Mouse (Mus musculus): ENCODE data around the gene Lalba.
"Not testable (repeated sequence)": the region's sequence is repeated elsewhere in the genome, so short reads cannot be mapped to it uniquely, and the experiment has no call there.

The Lalba gene

DNA sequence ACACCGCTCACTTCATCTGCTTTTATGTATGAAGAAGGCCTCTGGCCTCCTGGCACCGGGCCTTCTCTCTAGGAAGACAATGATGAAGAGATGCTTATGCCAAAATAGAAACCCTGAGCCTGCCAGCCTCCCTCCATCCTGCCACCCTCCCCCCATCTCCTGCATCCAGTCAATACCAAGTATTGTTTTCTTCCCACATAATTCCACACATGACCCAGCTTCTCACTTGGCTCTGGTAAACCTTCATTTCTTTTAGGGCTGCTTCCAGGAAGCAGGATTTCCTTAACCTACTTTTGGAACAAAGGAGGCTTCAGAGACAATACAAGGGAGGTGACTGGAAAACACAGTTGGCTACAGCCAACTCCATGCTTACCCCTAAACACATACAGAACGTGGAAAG is at the start of gene Lalba:
Gene Lalba (minus strand): TSS at position 21 of the 400 bp plus-strand sequence.
- DNase-seq, result no peak

DNA sequence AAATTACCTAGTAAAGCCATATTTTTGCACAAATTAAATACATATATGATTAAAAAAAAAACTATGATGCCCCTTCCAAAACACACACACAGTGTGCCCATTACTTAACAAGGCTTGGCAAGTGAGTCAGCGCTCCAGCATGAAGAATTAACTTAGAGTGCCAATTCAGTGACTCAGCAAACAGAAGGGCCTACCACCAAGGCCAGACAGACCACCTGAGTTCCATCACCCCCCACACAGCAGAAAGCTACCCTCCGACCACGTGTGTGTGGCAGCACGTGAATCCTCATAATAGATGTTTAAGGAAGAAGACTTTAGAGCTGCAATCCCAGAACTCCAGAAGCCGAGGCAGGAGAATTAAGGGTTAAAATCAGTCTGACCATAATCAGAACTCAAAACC is 49.8 kb upstream of the Lalba start:
- no peak for DNase-seq

DNA sequence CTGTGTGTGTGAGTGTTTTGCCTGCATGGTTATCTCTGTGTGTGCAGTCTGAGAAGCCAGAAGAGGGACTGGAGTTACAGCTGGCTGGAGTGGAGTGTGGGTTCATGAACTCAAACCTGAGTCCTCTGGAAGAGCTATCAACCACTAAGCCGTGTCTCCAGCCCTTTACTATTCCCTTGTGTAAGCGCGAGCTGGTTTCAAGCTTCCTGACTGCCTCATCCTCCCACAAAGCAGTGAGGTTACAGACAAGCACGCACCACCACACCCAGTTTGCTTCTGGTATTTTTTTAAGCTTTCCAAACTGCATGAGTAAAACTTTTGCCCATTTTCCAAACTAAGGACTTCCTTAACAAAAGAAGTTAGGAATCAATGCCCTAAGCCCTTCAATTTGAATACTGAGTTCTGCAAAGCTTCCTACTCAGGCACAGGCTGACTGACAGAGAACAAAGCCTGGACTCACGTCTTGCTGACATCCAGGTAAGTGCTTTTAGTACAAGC is 45.6 kb upstream of the Lalba start:
- DNase-seq, result no peak

DNA sequence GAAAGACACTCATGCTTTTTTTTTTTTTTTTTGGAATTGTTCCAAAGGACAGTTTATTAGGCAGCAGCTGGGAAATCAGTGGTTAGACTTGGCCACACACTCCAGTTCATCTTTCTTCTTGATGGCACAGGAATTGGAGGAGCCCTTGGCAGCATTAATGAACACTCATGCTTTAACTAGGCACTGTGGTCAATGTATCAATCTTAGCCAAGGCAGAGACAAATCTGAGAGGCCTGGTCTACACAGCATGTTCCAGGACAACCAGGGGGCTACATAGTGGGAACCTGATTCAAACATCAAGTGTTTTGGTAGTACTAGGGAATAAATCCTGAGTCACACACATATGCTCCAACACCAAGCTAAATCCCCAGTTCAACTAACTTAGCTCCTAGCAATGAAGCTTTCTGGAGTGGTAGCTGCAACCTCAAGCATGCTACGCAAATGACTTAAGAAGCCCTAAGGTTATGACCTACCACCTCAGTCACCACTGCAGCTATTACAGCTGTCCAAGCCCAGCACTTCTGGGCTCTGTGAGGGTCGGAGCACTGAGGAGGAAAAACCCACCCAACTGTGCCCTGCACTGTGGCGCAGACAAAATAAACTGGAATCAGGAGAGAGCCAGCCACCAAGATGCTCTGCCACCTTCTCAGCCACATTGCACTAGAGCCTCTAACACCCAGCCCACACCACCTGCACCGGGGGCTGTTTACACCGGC is 44.7 kb upstream of the Lalba start:
- DNase-seq, result no peak

DNA sequence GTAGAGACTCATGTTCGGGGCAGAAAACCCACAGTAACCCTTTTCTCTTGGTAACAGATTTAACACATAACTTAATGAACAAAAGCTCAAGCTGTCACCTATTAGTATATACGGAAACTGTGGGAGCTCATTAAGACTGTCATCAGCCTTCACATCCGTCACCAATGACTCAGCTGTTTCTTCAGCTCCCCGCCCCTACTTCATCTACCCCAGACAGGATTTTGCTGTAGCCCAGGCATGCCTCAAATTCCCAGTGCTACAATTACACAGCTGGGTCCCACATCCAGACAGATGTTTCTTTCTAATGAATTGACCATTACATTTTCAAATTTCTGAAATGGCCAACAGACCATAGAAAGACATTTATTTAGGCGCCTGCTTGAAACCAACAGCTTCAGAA is 43.5 kb upstream of the Lalba start:
- no peak for DNase-seq

DNA sequence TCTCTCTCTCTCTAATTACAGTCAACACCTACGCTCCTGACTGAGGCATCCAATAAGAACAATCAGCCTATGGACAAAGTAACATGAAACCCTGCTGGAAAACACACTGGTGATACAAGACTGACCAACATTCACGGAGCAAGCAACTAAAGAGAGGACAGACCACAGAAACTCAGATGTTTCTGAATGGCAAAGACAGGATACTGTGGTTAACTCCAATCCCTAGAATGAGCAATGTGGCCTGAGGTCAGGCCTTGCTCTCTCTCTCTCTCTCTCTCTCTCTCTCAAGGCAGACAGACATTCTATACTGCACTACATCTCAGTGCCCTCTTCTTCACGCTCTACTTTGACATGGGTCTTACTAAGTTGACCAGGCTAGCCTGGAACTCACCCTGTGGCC is 38.7 kb upstream of the Lalba start:
- no peak for DNase-seq

DNA sequence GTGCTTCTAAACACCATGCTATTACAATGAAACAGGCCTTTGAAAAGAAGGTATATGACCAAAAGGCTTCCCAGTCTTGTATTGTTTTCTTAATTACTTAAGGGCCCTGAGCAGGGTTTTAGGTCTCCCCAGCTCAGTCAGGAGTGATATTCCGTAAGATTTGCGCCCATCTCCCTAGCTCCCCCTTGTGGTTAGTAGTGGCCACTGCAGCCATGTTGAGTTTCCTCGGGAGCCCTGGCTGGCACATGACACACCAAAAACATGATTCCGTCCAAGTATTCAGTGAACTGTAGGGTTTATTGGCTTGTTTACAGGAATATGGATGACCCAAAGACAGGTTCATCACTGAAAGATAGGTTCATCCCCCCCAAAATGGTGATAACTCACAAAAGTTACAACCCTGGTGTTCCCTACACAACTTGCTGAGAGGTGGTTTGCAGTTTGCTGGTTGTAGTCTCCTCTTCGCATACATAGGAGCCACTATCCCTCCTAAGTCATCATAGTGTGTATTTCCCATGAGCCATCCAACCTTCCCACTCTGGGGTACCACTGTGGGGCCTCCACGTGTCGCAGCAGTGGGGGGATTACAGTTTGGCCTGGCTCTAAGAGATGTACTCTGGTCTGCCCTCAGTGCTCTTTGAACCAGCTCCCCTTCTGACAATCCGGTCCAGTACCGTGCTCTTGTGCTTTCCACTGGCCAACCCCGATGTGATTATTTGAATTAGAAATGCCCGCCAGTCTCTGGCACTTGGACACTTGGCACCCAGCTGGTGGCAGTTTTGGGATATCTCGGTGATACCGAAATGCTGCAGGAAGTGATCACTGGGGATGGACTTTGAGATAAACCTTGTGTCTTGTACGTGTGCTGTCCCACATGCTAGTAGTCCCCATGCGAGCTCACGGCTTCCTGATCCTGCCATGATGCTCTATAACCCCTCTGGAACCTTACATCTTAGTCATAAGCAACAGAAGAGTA is 35.1 kb upstream of the Lalba start:
- peak; percentile 70 for DNase-seq

DNA sequence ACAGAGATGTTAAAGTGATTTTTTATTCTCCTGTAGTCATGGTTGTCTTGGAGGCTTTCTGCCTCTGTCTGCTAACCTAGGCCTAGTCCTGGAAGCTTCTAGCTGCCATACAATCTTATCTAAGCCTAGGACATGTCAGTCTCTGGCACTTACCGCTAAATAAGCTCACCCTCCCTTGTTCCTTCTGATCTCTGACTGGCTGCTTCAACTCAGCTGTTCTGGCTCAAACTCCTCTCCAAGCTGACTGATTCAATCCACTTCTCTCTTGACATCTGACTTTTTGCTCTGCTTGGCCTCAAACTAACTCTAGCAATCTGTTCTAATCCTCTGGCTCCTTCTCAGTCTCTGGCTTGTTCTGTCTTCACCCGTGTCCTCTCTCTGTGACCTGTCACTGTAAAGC is 32.3 kb upstream of the Lalba start:
- not testable (repeated sequence) for DNase-seq

DNA sequence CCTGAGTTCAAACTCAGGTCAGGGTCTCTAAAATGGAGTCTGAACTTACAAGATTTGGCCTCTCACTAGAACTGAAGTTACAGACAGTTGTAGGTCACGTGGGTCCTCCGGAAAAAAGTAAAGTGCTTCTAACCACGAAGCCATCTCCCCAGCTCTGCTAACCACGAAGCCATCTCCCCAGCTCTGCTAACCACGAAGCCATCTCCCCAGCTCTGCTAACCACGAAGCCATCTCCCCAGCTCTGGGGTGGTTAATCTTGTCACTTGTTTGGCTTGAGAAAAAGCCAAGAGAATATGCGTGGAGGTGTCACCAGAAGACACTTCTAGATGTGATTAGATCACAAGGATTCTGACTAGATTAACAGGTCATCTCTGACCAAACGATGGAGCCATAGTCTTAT is 31.6 kb upstream of the Lalba start:
- DNase-seq, result no peak

DNA sequence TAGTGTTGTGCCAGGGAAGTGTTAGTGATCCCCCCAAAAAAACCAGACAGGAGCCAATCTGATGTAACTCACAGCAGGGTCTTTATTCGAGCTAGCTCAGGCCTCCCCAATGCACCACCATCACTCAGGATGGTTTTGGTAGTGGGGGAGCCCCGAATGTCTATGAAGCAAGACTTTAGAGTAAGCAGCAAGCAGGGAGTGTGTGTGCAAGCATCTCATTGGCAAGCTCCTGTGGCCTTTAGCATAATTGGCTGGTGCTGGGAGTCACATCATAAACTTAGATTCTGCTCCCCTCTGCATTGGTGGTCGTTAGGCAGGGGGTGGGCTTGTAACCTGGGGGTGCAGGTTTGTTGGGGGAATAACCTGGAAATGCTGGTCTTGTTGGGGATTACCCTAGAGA is 31.2 kb upstream of the Lalba start:
- not testable (repeated sequence) for DNase-seq

DNA sequence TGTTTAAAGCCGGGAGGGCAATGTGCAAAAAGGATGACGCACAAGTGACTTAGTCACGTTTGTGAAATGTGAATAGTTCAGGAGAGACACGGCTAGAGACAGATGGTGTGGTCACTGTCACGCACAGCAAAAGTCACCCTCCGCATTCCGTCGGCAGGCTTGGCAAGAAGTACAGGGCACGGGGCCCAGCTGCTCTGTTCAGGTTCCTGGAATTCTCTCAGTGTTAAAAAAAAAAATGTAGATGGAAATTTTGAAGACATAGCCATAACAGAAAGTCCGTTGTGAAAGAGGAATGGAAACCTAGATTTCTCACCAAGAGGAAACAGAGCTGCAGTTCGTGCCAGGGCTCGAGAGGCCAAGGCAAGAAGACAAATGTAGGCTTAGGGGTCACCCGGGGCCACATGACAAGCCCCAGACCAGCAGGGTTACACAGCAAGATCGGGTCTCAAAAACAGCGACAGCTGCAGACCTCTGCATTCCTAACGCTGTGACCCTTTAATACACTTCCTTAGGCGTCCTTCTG is 30.3 kb upstream of the Lalba start:
- DNase-seq, result peak; percentile 60

DNA sequence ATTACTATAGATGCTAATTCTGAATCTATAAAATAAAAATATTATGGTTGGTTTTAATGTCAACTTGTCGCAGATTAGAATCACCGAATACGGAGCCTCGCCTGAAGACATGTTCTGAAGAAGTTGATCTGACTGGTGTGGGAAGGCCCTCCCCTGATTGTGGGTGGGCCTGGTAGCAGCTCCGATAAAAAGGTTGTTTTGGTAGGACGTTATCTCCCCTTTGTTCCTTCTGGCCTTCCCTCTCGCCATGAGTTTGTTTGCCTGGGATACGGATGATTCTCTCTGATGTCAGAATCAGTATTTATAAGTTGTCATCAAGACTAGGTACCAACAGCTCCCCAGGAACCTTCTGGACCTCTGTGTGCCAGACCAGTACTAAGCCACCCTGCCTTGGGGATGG is 29.7 kb upstream of the Lalba start:
- no peak for DNase-seq

DNA sequence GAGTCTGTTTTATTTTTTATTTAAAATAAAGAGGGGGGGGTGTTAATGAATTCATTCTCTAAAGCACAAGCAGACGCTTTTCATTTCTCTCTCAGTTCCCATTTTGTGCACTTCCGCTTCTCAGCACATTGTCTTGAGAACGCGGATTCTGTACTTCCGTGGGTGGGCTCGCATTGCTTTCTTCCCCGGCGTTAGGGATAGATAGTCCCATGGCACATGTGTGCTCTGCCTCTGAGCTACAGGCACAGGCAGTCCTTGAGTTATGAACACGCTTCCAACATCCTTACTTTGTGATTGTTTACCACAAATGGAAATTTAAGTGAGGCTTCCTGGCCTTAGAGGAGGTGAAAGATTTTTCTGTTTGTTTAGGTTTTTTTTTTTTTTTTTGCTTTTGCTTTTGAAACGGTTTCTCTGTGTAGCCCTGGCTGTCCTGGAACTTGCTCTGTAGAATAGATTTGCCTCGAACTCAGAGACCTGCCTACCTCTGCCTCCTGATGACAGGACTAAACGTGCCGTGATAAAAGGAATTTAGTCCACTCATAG is 28.9 kb upstream of the Lalba start:
- no peak for DNase-seq

DNA sequence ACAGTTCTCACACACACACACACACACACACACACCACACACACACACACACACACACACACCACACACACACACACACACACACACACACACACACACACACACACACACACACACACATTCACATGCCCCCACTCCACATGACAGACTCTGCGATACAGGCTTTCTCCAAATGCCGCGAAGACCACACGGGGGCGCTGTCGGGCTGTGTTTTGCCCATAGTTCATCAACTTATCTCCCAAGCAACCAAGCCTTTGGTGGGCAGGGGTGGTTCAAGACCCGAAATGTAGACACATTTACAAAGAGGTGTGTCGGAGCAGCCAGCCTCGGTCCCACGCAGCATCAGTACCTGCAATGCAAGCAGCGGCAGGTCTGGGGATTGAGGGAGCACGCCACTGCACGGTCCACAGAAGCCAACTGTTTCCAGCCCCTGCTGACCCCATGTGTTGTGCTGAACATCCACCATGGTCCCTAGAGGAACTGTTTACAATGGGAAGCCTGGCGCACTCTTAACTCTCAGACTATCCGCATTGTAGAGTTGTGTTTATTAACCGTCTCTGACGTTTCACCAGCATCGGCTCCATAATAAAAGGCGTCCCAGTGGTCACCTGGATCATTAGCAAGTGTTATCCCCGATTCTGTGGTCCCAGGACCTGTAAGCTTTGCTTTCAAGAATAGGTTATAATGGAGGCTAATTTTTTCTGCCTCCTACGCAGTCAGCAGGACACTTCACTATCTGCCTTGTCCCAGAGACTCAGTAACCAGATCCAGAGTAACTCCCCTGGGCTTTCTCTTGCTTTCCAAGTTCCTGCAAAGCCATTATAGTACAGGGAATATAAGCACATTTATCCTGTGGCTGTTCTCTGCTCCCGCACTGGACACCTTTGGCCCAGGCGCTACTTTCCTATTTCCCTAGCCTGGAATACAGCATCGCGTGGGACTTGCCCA is 28.2 kb upstream of the Lalba start:
- DNase-seq, result peak; percentile 68

DNA sequence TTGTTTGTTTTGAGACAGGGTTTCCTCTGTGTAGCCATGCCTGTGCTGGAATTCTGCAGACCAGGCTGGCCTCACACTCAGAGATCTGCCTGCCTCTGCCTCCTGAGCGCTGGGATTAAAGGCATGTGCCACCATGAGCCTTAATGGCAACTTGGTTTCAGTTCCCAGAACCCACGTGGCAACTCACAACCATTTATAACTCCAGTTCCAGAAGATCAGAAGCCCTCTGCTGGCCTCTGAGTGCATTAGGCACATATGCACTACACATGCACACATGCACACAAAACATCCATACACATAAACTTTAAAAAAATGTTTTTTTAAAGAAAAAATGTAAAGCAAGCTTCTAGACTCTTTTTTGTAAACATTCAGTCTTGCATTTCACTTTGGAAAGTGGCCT is 26.9 kb upstream of the Lalba start:
- DNase-seq, result no peak

DNA sequence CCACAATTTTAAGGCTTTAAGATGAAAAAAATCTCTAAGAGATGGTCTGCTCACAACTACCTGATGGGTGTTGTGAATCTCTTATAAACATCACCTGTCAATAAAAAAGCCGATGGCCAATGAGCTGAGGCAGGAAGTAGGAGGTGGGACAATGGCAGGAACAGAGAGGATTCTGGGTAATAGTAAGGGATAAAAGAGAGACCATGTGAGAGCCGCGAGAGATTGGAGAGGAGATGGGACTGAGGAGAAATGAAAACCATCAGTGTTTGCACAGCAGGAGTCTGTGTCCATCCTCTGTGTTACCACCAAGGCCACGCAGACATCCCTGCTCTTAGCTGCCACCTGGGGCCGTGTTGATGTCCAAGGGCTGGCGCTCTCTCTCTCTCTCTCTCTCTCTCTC is 24.8 kb upstream of the Lalba start:
- no peak for DNase-seq

DNA sequence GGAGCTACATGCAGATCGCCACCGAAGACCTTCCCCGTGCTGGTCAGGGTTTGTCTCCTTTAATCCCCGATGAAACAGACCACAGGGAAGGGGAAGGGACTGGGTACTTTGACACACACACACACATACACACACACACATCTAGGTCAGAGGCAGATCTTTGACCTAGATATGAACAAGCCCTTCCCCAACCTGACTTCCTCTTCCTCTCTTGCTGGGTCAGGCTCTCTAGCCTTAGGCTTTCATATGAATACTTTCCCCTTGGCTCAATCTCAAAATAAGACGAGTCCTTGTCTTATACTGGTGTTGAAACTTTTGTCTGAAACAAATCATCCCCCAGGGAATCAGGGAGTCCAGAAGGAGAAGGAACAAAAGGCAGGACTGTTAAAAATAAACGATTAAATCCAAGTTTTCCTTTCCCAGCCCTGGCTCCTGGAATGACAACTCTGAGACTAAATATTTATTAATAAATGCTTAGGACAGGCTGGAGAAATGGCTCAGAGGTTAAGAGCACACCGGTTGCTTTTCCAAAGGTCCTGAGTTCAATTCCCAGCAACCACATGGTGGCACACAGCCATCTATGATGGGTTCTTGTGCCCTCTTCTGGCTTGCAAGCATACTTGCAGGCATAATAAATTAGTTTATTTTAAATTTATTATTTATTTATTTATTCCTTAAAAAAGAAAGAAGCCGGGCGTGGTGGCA is 23.9 kb upstream of the Lalba start:
- DNase-seq, result peak; percentile 31

DNA sequence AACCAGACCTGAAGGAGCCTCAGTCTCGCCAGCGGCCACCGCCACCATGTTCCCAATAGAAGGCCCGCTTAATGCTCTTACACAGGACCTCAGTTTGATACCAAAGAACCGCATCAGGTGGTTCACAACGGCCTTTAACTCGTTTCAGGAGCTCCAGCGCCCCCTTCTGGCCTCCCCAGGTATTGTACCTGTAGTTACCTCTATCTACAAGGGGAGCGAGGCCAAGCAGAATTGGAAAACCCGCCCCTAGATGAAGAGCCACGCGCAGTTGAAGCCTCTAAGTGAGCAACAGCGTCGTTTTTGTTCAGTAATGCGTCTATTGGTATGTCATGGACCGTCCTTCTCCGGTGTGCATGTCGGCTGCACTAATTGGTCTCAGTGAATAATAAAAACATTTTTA is 22.0 kb upstream of the Lalba start:
- peak; percentile 66 for DNase-seq

DNA sequence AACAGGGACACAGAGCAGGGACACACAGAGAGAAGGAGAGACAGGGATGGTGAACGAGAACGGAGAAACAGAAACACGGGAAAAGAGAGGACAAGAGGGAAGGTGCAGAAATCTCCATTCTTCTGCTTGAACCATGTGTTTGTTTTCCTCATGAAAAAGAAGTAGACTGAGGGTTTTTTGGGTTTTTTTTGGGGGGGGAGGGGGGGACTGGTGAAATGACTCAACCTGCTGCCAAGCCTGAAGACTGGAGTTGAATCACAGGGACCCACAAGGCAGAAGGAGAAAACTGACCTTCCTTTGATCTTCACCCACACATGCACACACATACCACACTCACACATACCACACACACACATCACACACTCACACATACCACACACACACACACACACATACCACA is 20.8 kb upstream of the Lalba start:
- DNase-seq, result no peak

DNA sequence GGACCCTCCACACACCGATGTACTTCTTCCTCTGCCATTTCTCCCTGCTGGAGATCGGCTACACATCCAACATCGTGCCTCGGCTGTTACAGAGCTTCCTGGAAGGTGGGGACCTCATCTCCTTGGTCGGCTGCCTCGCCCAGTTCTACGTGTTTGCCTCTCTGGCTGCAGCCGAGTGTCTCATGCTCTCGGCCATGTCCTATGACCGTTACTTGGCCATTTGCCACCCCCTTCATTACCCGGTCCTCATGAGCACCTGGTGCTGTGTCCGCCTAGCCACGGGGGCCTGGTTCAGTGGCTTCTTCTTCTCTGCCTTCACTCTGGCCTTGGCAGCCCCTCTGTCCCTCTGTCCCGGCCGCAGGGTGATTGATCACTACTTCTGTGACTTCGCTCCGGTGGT is 15.1 kb upstream of the Lalba start:
- no peak for DNase-seq

DNA sequence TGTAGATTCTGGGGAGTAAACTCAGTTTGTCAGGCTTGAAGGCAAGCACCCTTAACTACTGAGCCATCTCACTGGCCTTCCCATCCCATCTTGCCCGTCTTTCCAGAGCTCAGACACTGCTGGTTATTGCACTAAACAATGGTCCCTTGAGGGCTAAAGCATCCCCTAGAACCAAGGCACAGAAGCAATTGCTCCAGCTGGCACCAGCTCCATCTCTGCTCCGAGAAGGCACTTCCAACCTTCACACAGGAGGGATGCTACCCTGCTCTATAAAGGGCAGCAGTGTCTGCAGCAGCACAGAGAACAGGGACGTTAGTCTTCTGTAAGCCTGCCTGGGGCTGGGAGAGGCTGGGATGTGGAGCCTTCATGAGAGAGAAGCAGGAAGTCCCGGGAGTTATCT is 9.6 kb upstream of the Lalba start, which contains the start of gene Olfr279:
Gene Olfr279 (plus strand): TSS at position 301 of the 400 bp plus-strand sequence.
- no peak for DNase-seq

DNA sequence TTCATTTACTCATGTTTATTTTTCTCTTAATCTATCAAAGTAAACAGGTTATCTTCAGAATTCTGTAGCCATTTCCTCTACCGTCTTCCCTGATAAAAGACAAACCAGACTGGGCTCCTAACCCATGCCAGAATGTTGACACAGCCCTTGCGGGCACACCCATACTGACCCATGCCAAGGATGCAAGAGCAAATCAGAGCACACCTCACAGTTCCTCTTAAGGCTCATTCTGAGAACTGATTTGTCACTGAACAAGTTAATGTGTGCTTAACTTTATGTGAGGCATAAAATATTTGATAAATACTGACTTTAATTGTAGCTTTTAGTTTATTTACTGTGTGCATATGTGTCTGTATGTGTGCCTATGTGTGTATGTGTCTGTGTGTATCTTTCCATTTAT is 8.8 kb upstream of the Lalba start:
- no peak for DNase-seq

Measured in kidney, adult 9 months (tissue).